Mouse (Mus musculus) thymus, adult 2 months (tissue): ENCODE results near the gene Dscam. TPM values are rescaled to one million over a fixed set of nuclear protein-coding genes. Genes with fewer than 3 reads are reported as not detected.

Experiments used
- DNase-seq: peaks from one replicate; pipeline ENCODE4 v3.0.0; 2021
- H3K27ac ChIP-seq: fragments of 200-500 bp; 2 replicates; pipeline ENCODE4 v1.5.1; 2012; ENCODE audit warnings: low read length, control low read depth; ENCODE audit not compliant: control insufficient read depth, insufficient read depth
- H3K27me3 ChIP-seq: fragments of 200-500 bp; 2 replicates; pipeline ENCODE4 v1.6.1; 2012; ENCODE audit warnings: mild to moderate bottlenecking, low read length, moderate library complexity, mixed read lengths; ENCODE audit not compliant: control insufficient read depth, insufficient read depth
- H3K36me3 ChIP-seq: fragments of 200-500 bp; 2 replicates; pipeline ENCODE4 v1.6.1; 2012; ENCODE audit warnings: mild to moderate bottlenecking, low read length, moderate library complexity; ENCODE audit not compliant: control insufficient read depth, insufficient read depth
- H3K4me1 ChIP-seq: fragments of 200-500 bp; replicated peaks from 2 replicates; pipeline ENCODE4 v1.6.1; 2012; ENCODE audit warnings: low read length; ENCODE audit not compliant: control insufficient read depth, insufficient read depth
- H3K4me3 ChIP-seq: fragments of 200-500 bp; 2 replicates; pipeline ENCODE4 v1.5.1; 2012; ENCODE audit warnings: mild to moderate bottlenecking, low read length, control low read depth, moderate library complexity; ENCODE audit not compliant: control insufficient read depth, insufficient read depth
- CTCF ChIP-seq: fragments of 200-500 bp; IDR thresholded peaks from 2 replicates; pipeline ENCODE4 v1.5.1; 2012; ENCODE audit warnings: mild to moderate bottlenecking, control low read depth, low read length, moderate library complexity, borderline replicate concordance; ENCODE audit not compliant: control insufficient read depth, poor library complexity, insufficient read depth; ENCODE audit errors: extremely low read depth
- POLR2A ChIP-seq: fragments of 200-500 bp; IDR thresholded peaks from 2 replicates; pipeline ENCODE4 v1.6.1; 2012; ENCODE audit warnings: mild to moderate bottlenecking, low read length, control low read depth, moderate library complexity; ENCODE audit not compliant: control insufficient read depth, poor library complexity, insufficient read depth; ENCODE audit errors: extremely low read depth
- WGBS: fragments of 180-500 bp; shearing (Covaris S2); methylation state at CpG from one replicate; pipeline ENCODE4 v1.1.7; 2018; 5-methylcytosine and 5-hydroxymethylcytosine counted together
- polyA plus RNA-seq: library from polyadenylated mRNA; depleted of rRNA; stranded (reverse); fragments of >200 nt; gene quantifications from 2 replicates; pipeline ENCODE4 v1.2.3, GENCODE M21; 2012

The Dscam gene
- polyA plus RNA-seq, 1 experiment: 0.28 TPM

DNA sequence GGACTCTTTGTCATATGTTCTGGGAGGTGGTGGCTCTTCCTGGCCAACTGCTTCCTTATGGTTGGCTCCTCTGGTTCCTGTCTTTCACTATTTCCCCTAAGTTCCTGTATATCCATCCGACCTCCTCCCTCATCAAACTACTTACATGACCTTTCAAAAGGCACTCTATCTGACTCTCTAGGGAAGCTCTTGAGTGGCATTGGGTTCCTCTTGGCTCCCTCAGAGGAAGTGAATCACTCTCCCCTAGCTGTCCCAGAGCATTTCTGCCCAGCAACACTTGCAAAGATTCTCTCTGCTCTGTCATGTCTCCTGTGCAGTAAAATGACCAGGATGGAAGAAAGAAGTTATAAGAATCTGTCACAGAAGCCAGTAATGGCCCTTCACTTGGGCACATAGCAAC, 166.6 kb downstream of the Dscam start:
- H3K4me3 ChIP-seq: no peak overlapping the region
- no peak for DNase-seq
- 66% methylated on average over 1 of the region's 1 CpGs for WGBS

DNA sequence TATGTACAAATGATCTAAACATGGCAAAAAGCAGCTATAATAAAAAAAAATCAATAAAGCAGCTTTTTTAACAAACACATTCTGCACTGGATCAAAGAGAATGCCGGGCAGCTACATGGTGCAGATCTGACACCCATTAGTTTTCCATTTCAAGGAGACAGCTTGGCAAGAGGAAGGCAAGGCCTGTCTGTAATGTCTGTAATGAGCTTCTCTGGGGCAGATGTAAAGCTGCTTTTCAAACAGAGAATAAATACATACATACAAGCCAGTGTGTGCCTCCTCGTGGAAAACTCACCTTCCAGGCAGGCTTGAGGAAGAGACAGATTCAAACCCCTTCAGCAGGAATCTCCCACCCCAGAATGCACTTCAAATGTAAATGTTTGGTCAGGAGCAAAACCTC, 167.7 kb downstream of the Dscam start:
- WGBS: 88% methylated on average over 2 of the region's 2 CpGs
- Histone ChIP-seq H3K36me3 (no peaks in the 10 kb centered on the region), H3K27me3 (no peaks in the 10 kb centered on the region), H3K4me3 (no peak overlapping the region), H3K4me1 (no peaks in the 10 kb centered on the region), H3K27ac (no peak overlapping the region)
- TF ChIP-seq POLR2A (no peak), CTCF (no peak)
- DNase-seq: no peak

More for the DNA sequence above, 166.6 kb downstream of the Dscam start:
- Histone ChIP-seq H3K4me1 (no peaks in the 10 kb centered on the region), H3K27ac (no peak overlapping the region), H3K27me3 (no peaks in the 10 kb centered on the region), H3K36me3 (no peaks in the 10 kb centered on the region)
- no peak for TF ChIP-seq POLR2A
- no peak for TF ChIP-seq CTCF

- H3K4me1 ChIP-seq: no peaks in the 10 kb centered on the region
- no peaks in the 10 kb centered on the region for H3K27me3 ChIP-seq
- no peaks in the 10 kb centered on the region for H3K36me3 ChIP-seq
- no peak for TF ChIP-seq CTCF
- TF ChIP-seq POLR2A: no peak
- H3K27ac ChIP-seq: no peak overlapping the region
- no peak for DNase-seq
- WGBS: 81% methylated on average over 3 of the region's 3 CpGs
- H3K4me3 ChIP-seq: no peak overlapping the region
These were observed 168.4 kb downstream of the Dscam start for GRCm38 (mm10) chr16:97002189-97002588.

DNA sequence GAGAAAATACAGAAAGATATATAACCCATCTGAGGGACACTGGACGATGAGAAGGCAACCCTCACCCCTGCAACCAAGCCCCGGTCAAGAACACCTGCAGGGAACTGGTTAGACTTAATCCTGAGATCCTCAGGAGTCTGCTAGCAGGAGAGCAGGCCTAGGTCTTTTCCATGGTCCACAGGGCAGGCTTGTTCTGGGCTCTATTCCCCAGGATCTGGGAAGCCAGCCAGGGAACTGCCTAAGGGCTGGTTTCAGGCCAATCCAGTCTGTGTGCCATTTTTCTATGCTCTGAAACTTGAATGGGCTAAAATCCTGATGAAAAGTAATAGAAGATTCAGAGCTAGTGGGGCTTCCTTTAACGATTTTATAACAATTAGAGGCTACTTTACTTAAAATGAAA, 173.7 kb downstream of the Dscam start:
- no peaks in the 10 kb centered on the region for H3K36me3 ChIP-seq
- H3K4me3 ChIP-seq: no peak overlapping the region
- H3K4me1 ChIP-seq: no peaks in the 10 kb centered on the region
- H3K27ac ChIP-seq: no peak overlapping the region
- TF ChIP-seq CTCF (no peak), POLR2A (no peak)
- WGBS: 88% methylated on average over 3 of the region's 3 CpGs
- DNase-seq: no peak
- H3K27me3 ChIP-seq: no peaks in the 10 kb centered on the region

DNA sequence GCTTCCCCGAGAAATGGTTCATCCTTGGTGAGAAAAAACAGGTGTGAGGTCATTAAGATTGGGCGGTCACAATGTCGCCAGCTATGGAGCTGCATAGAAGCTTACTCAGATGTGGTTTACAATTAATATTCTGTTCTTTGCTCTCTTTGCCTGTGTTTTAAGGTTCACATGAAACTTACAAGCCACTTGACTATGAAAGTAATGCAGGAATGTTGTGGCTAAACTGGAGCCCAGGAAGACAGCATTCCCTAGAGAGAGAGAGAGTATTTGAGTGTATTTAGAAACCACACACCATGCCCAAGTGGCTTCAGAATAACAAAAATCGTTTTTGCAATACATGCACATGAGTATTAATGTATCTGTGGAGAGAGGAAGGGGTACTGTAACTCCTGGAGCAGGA, 174.7 kb downstream of the Dscam start:
- DNase-seq: no peak
- WGBS: 82% methylated on average over 4 of the region's 4 CpGs
- no peaks in the 10 kb centered on the region for H3K36me3 ChIP-seq
- no peak for TF ChIP-seq POLR2A
- no peak for TF ChIP-seq CTCF
- H3K4me1 ChIP-seq: no peaks in the 10 kb centered on the region
- H3K27me3 ChIP-seq: no peaks in the 10 kb centered on the region
- H3K4me3 ChIP-seq: no peak overlapping the region
- no peak overlapping the region for H3K27ac ChIP-seq

DNA sequence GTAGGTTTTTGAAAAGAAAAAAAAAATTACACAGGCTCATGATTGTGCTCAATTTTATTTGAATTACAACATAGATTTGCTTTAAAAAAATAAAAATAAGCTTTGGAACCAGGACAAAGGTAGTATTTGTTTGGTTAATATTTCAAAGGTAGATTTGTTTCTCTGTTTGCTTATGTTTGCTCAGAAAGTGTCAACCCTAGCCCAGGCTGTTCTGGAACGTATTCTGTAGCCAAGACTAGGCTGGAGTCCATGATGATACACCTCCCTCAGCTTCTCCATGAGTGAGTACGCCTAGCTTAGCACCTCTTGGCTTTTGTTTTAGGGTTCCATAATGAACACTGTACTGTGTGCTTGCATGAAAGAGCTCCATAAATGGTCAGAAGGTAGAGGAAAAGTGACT, 183.2 kb downstream of the Dscam start:
- WGBS: 86% methylated on average over 2 of the region's 2 CpGs
- Histone ChIP-seq H3K4me1 (no peaks in the 10 kb centered on the region), H3K36me3 (no peaks in the 10 kb centered on the region), H3K27me3 (no peaks in the 10 kb centered on the region), H3K27ac (no peak overlapping the region), H3K4me3 (no peak overlapping the region)
- no peak for DNase-seq
- TF ChIP-seq POLR2A: no peak
- TF ChIP-seq CTCF: no peak

DNA sequence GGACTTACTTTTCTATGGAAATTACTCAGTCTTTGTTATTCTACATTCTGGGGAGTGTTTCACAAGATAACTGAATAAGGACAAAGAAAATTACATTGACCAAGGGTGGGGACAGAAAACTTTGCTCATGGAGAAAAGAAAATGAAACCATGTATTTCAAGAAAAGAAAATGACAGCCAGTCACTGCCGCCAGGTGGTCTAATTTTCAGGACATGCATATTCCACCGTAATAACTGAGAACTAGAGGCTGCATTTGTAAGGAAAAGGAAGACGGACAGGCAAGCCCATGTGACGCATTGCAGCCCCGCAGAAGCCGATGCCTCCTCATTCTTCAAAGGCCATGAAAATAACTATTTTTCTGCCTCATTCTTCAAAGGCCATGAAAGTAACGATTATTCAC, 197.3 kb downstream of the Dscam start:
- Histone ChIP-seq H3K36me3 (no peaks in the 10 kb centered on the region), H3K27ac (no peak overlapping the region), H3K4me1 (no peaks in the 10 kb centered on the region), H3K27me3 (no peaks in the 10 kb centered on the region), H3K4me3 (no peak overlapping the region)
- no peak for DNase-seq
- 95% methylated on average over 7 of the region's 7 CpGs for WGBS
- no peak for TF ChIP-seq POLR2A
- TF ChIP-seq CTCF: no peak
